Comparison of ENCODE assay signal across 10 mouse cellular contexts in the genomic region with DNA sequence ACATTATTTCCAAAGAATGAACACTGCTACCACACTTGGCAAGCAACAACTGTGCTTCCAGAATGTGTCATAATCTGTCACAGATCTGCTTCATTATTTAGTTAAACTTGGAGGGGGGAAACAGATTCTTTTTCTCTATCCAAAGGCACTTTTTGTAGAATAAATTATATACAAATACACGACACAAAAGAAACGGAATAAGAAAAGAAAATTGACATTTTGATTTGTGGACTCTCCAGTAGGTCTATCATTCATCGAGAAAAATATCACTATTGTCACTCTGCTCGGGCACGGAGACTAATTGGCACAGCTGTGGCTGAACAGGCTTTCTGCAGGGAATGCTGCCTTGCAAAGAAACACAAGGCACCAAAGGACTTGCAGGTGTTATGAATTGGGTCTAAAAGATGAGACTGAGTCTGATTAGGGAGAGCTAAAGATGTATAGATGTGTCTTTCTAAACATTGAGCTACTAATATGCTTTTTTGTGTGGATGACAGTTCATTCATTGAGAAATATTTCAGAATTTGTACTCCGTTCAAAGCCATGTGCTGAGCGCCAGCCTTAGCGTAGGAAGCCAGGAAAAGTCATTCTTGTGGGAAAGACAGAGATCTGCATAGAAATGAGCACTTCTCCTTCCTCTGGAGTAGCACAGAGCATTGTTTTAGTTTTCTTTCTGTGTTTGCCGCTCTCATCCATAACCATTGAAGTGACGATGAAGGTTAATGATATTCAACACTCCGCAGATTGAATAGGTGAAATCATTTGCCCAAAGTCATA.
A peak's percentile ranks its signal among the peaks of the same experiment; 100 is the strongest.
DNase-seq lines count a peak whose midpoint lies in the region; ATAC-seq lines count a peak whose summit lies in the region.
"Had no signal": no experiment of that assay in that cellular context is flagged by ENCODE, and none has a peak within 500 bp of the region (broad histone marks: within the 10 kb centered on the region; RNA-seq: fewer than 3 reads in every experiment).

No protein-coding gene starts in this region.

- peaks cover 12% of the 10 kb centered on the region for H3K4me1 ChIP-seq in forebrain, embryonic 15.5 days
- H3K4me1 ChIP-seq: heart, embryonic 12.5 days; midbrain, embryonic 12.5 days had no signal

- no peak for DNase-seq in frontal cortex, postnatal 14 days (ENCODE audit: low spot score in 2 of 2)
- peak; percentile 9 to 32 for DNase-seq in layer of hippocampus, adult 8-10 months (ENCODE audit: low spot score in 2 of 2)
- DNase-seq in right cerebral cortex, adult 18-20 months = peak; percentile 4
- DNase-seq in lung, postnatal 4 days = no peak
- DNase-seq in MN1 (ENCODE audit: low spot score) = no peak
- no peak for DNase-seq in adipocyte (ENCODE audit: low spot score)

- H3K27me3 ChIP-seq in forebrain, embryonic 15.5 days = no peaks in the 10 kb centered on the region
- H3K27me3 ChIP-seq: heart, embryonic 12.5 days; midbrain, embryonic 12.5 days had no signal

- H3K9ac ChIP-seq in forebrain, embryonic 15.5 days (replicated peaks) = no peak overlapping the region
- H3K9ac ChIP-seq: heart, embryonic 12.5 days; midbrain, embryonic 12.5 days had no signal

- H3K36me3 ChIP-seq in forebrain, embryonic 15.5 days = no peaks in the 10 kb centered on the region
- H3K36me3 ChIP-seq: heart, embryonic 12.5 days; midbrain, embryonic 12.5 days had no signal

- peak overlapping the region; percentile 77 for H3K27ac ChIP-seq in forebrain, embryonic 15.5 days (replicated peaks)
- H3K27ac ChIP-seq: midbrain, embryonic 12.5 days had no signal

- WGBS in forebrain, embryonic 15.5 days = 24% methylated on average over 11 of the region's 11 CpGs

- H3K4me2 ChIP-seq in forebrain, embryonic 15.5 days (replicated peaks) = peak overlapping the region; percentile 34
- H3K4me2 ChIP-seq: heart, embryonic 12.5 days; midbrain, embryonic 12.5 days had no signal

- H3K4me3 ChIP-seq in forebrain, embryonic 15.5 days = no peak overlapping the region
- H3K4me3 ChIP-seq: heart, embryonic 12.5 days; midbrain, embryonic 12.5 days had no signal

- ATAC-seq in frontal cortex, adult (ENCODE audit: low TSS enrichment) = peak; percentile 95
- peak; percentile 93 for ATAC-seq in forebrain, embryonic 15.5 days (replicated peaks)

- H3K9me3 ChIP-seq in forebrain, embryonic 15.5 days = no peaks in the 10 kb centered on the region
- H3K9me3 ChIP-seq: heart, embryonic 12.5 days; midbrain, embryonic 12.5 days had no signal

Comparison
In these comparisons a context has a peak if more than half of its experiments do, and no peak if none do; other contexts are left out.
1. DNase-seq: peak in layer of hippocampus, adult 8-10 months (2 of 2) and right cerebral cortex, adult 18-20 months (single experiment); none in frontal cortex, postnatal 14 days (0 of 2), lung, postnatal 4 days (0 of 2), MN1 (single experiment) and adipocyte (single experiment).